Mouse (Mus musculus) ovary, postnatal 36 days (tissue): ENCODE data around the gene Rassf6.

ENCODE experiments used
- DNase-seq: peaks from one replicate; pipeline ENCODE4 v3.0.0; 2022; ENCODE audit warnings: low spot score, mixed read lengths

Gene Rassf6

DNA sequence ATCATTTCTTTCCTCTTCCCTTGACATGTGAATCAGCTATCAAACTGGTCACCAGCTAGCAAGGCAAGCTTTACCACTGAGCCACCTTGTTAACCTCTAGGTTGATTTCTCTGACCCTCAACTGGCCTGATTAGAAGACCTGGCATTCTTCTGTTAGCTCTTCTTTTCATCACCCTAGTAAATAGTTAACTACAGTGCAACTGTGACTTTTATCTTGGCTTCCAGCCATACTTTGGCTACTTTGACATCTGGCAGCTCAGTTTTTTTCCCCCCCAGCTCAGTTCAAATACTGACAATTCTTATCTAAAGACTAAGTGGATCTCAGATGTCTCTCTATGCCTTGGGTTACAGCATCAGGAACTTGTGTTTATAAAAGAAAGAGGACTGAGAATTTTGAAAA, 72.1 kb downstream of the Rassf6 start:
- DNase-seq = no peak

DNA sequence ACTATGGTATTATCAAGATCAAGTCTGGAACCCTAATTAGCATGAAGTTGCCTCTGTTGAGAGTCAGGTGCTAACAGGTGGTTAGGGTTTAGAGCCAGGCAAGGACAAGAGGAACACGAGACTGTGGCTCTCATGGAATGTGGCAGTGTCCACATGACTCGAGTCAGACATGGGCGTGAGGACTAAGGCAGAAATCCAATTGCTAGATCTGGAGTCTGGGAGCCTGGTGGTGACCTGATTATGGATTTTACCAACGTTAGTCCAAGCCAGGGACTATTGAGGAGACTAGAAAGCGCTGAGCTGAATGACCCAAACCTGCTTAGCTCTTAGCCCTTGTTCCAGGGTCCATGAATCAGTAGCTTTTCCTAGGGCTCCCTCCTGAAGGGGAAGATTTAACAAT, 72.7 kb downstream of the Rassf6 start:
- DNase-seq = no peak

DNA sequence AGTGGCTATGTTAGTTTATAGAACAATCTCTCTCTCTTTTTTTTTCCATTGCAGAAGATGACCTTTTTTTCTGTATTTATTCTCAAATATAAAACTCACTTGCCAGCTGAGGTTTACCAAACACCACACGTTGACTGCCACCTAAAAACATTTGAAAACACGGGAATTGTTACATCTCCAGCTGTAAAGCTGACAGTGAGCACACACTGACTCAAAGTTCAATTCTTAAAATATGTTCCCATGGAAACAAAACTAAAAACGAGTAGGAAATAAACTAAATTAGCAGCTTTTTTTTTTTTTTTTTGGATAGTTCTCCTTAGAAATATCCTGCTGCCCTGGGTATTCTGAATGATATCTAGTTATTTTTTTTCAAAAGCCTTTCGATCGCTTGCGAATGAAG, 75.3 kb downstream of the Rassf6 start:
- no peak for DNase-seq

DNA sequence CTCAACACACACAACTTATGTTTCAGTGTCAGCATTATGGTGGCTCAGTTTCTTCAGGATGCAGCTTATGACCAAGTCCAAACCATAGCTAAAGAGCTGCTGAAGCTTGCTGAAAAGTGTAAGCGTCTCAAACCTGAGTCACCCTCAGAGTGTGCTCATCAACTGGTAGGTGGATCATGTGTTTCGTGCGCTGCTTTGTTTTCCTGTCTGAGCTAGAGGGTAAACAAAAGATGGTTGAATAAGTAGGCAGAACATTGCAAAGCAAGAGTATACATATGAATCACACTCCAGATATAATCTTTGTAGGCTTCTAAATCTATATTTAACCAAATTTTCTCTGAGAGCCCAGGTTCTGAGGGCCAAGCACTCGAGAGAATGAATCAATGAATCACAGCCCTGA, 76.3 kb downstream of the Rassf6 start:
- no peak for DNase-seq

DNA sequence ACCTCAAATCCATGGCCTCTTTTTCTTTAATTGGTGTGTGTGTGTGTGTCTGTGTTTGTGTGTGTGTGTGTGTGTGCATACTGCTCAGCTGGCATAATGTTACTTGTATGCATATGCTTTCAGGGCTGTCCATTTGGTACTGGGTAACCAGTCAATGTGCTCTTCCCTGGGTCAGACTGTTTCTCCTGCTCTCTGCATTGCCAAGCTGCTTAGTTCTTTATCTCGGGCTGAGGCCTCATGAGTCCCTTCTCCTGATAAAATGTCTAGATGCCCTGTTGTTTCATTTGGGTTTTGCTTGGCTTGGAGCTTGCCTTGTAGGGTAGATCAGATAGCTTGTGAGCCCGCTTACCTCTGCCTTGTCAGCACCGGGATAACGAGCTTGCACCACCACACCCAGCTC, 77.6 kb downstream of the Rassf6 start:
- DNase-seq = no peak

DNA sequence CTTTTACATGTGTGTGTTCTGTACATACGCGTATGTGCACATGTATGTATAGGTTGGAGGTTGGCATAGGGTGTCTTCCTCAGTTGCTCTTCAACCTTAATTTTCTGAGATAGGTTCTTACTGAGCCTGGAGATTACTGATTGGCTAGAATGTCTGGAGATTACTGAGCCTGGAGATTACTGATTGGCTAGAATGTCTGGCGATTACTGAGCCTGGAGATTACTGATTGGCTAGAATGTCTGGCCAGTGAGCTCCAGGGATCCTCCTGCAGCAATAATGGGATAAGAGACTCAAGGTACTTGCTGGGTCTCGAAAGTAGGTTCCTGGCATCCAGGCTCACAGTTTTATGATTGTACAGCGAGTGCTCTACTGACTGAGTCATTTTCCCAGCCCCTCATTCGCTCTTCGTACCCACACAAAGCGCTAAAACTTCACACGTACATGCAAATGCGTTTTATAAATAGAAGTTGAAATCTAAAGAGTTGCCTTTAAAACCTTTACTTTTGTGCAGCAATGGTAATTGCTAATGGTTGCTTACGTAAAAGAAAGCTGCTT, 78.7 kb downstream of the Rassf6 start:
- DNase-seq = no peak

DNA sequence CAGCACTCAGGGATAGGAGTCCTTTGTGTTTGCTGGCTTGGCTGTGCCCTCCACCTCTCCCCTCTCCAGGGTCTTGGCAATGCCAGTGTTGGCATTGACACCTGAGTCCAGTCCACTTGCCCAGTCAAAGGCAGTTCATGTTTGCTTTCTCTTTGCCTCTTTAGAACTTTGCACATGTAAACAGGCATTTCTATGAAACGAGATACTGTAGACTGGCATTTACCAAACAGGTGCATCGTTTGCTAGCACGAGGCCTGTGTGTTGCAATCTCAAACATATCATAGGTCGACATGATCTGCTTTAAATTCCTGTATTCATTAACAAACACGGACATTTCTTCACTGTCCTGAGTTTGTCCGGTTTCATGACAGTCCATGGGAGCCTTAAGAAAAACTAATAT, 79.7 kb downstream of the Rassf6 start, which contains the start of gene 5830473C10Rik:
TSS of gene 5830473C10Rik (plus strand) at position 365 of the 400 bp plus-strand sequence.
- no peak for DNase-seq

DNA sequence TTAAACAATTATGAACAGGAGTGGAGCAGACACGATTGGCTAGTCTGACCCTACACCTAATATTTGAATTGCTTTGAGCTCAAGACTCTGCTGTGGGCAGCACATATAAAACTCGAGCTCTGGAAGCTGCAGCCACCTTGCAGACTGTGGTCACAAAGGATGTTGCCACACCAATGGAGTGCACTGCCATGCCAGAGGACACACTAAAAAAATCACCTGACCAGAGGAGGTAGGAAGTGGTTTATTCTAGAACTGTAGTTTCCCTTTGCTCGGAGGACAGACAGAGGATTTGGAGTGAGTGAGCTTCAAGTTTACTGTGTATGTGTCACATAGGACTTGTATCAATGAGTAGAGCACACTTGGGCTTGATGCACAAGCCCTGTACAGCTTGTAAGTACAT, 84.4 kb downstream of the Rassf6 start:
- no peak for DNase-seq
